Mouse (Mus musculus): Measurements from ENCODE around the gene Pklr. TPM values are rescaled to one million over a fixed set of nuclear protein-coding genes. Genes with fewer than 3 reads are reported as not detected.

Gene Pklr
- polyA plus RNA-seq, 1 experiment from 2014 or later, result 102 TPM

GRCm38 (mm10) chr3:89190436-89190835, 54.5 kb downstream of the Pklr start:
- Histone ChIP-seq H3K9ac (ENCODE audit: low read depth, low read length) (no peak overlapping the region), H3K9me3 (replicated peaks; ENCODE audit: control insufficient read depth, low read length) (no peaks in the 10 kb centered on the region), H3K4me3 (ENCODE audit: low read depth, low read length) (no peak overlapping the region), H3K4me1 (ENCODE audit: control insufficient read depth, low read depth, low read length) (peaks cover 4% of the 10 kb centered on the region), H3K36me3 (ENCODE audit: control insufficient read depth, insufficient read depth) (no peaks in the 10 kb centered on the region), H3K27ac (ENCODE audit: low read length) (no peak overlapping the region), H3K4me2 (ENCODE audit: low read depth, low read length) (no peak overlapping the region), H3K27me3 (ENCODE audit: control insufficient read depth, insufficient read depth, low read depth, low read length) (no peaks in the 10 kb centered on the region)
- no peak for ATAC-seq (ENCODE audit: low read depth)
- WGBS (ENCODE audit: insufficient replicate concordance), result 12% methylated on average over 8 of the region's 8 CpGs

DNA sequence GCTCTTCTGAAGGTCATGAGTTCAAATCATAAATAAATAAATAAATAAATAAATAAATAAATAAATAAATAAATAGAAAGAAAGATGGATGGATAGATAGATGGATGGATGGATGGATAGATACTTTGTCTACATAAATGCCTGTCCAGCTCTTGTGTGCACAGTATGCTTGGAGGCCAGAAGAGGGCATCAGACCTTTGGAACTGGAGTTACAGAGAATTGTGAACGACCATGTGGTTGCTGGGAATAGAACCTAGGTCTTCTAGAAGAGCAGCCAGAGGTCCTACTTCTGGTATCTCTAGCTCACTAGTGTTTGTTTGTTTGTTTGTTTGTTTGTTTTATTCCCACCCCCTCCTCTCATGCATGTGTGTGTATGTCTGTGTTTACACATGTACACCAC, 57.4 kb downstream of the Pklr start:
- Histone ChIP-seq H3K4me1 (ENCODE audit: control insufficient read depth, low read depth, low read length) (peaks cover 16% of the 10 kb centered on the region), H3K27ac (ENCODE audit: low read length) (no peak overlapping the region), H3K9me3 (replicated peaks; ENCODE audit: control insufficient read depth, low read length) (no peaks in the 10 kb centered on the region), H3K4me2 (ENCODE audit: low read depth, low read length) (no peak overlapping the region), H3K4me3 (ENCODE audit: low read depth, low read length) (no peak overlapping the region), H3K27me3 (ENCODE audit: control insufficient read depth, insufficient read depth, low read depth, low read length) (no peaks in the 10 kb centered on the region), H3K36me3 (ENCODE audit: control insufficient read depth, insufficient read depth) (no peaks in the 10 kb centered on the region), H3K9ac (ENCODE audit: low read depth, low read length) (no peak overlapping the region)
- no peak for ATAC-seq (ENCODE audit: low read depth)
- WGBS (ENCODE audit: insufficient replicate concordance), result 54% methylated on average over 1 of the region's 1 CpGs

DNA sequence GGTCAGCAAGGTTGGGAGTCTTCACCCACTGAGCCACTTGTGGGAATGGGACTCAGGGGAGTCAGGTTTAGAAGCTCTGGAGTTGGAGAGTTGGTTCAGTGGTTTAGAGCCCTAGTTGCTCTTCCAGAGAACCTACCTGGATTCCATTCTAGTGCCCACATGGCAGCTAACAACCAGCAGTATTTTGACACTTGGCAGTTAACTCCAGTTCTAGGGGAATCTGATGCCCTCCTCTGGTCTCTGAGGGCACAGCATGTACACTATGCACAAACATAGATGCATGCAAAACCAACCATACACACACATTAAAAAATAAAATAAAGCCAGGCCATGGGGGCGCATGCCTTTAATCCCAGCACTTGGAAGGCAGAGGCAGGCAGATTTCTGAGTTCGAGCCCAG, 57.9 kb downstream of the Pklr start:
- no peak for ATAC-seq (ENCODE audit: low read depth)
- no peaks in the 10 kb centered on the region for H3K9me3 ChIP-seq (replicated peaks; ENCODE audit: control insufficient read depth, low read length)
- 69% methylated on average over 2 of the region's 2 CpGs for WGBS (ENCODE audit: insufficient replicate concordance)

More for the DNA sequence above, 57.9 kb downstream of the Pklr start:
- H3K4me2 ChIP-seq (ENCODE audit: low read depth, low read length), result no peak overlapping the region
- no peaks in the 10 kb centered on the region for H3K36me3 ChIP-seq (ENCODE audit: control insufficient read depth, insufficient read depth)
- peaks cover 16% of the 10 kb centered on the region for H3K4me1 ChIP-seq (ENCODE audit: control insufficient read depth, low read depth, low read length)
- no peak overlapping the region for H3K4me3 ChIP-seq (ENCODE audit: low read depth, low read length)
- H3K27me3 ChIP-seq (ENCODE audit: control insufficient read depth, insufficient read depth, low read depth, low read length), result no peaks in the 10 kb centered on the region
- H3K9ac ChIP-seq (ENCODE audit: low read depth, low read length), result no peak overlapping the region
- no peak overlapping the region for H3K27ac ChIP-seq (ENCODE audit: low read length)

Other genes starting within 250 kb of the Pklr start
- 9.1 and 9.5 TPM in 2 replicates for gene Msto1, start 222.1 kb upstream of the Pklr start, polyA plus RNA-seq (2015; fragmentation: Nextera tagmentation; extraction: Ambion mirVana)
- 4.9 and 5.5 TPM in 2 replicates for gene Ash1l, start 185.5 kb upstream of the Pklr start, polyA plus RNA-seq (2015; fragmentation: Nextera tagmentation; extraction: Ambion mirVana)
- 78.9 and 86.8 TPM in 2 replicates for gene Dap3, start 185.0 kb upstream of the Pklr start, polyA plus RNA-seq (2015; fragmentation: Nextera tagmentation; extraction: Ambion mirVana)
- gene Rusc1, start 42.8 kb upstream of the Pklr start, polyA plus RNA-seq (2015; fragmentation: Nextera tagmentation; extraction: Ambion mirVana), result 2.6 and 3.3 TPM in 2 replicates
- gene Gm43738, start 35.0 kb upstream of the Pklr start, polyA plus RNA-seq (2015; fragmentation: Nextera tagmentation; extraction: Ambion mirVana), result 0.11 TPM in 1 of 2 replicates, not detected in the other
- gene Fdps, start 34.2 kb upstream of the Pklr start, polyA plus RNA-seq (2015; fragmentation: Nextera tagmentation; extraction: Ambion mirVana), result 375 and 379 TPM in 2 replicates
- gene Hcn3, start 24.1 kb downstream of the Pklr start, polyA plus RNA-seq (2015; fragmentation: Nextera tagmentation; extraction: Ambion mirVana), result 0.29 and 0.32 TPM in 2 replicates
- gene Clk2, start 28.7 kb downstream of the Pklr start, polyA plus RNA-seq (2015; fragmentation: Nextera tagmentation; extraction: Ambion mirVana), result 6.4 and 8.4 TPM in 2 replicates
- gene Scamp3, start 41.3 kb downstream of the Pklr start, polyA plus RNA-seq (2015; fragmentation: Nextera tagmentation; extraction: Ambion mirVana), result 47.5 and 49.0 TPM in 2 replicates
- gene Fam189b, start 47.0 kb downstream of the Pklr start, polyA plus RNA-seq (2015; fragmentation: Nextera tagmentation; extraction: Ambion mirVana), result 2.0 and 2.4 TPM in 2 replicates
- gene Gba, start 66.8 kb downstream of the Pklr start, polyA plus RNA-seq (2015; fragmentation: Nextera tagmentation; extraction: Ambion mirVana), result 27.5 and 28.0 TPM in 2 replicates
- 1.3 and 2.0 TPM in 2 replicates for gene Thbs3, start 79.0 kb downstream of the Pklr start, polyA plus RNA-seq (2015; fragmentation: Nextera tagmentation; extraction: Ambion mirVana)
- gene Mtx1, start 90.9 kb downstream of the Pklr start, polyA plus RNA-seq (2015; fragmentation: Nextera tagmentation; extraction: Ambion mirVana), result 94.4 and 95.3 TPM in 2 replicates
- gene Muc1, start 92.9 kb downstream of the Pklr start, polyA plus RNA-seq (2015; fragmentation: Nextera tagmentation; extraction: Ambion mirVana), result 0.11 and 1.0 TPM in 2 replicates
- gene Krtcap2, start 109.8 kb downstream of the Pklr start, polyA plus RNA-seq (2015; fragmentation: Nextera tagmentation; extraction: Ambion mirVana), result 129 and 131 TPM in 2 replicates
- gene Trim46, start 110.2 kb downstream of the Pklr start, polyA plus RNA-seq (2015; fragmentation: Nextera tagmentation; extraction: Ambion mirVana), result 0.14 and 0.28 TPM in 2 replicates
- 51.9 and 59.4 TPM in 2 replicates for gene Dpm3, start 123.2 kb downstream of the Pklr start, polyA plus RNA-seq (2015; fragmentation: Nextera tagmentation; extraction: Ambion mirVana)
- 18.9 and 22.2 TPM in 2 replicates for gene Slc50a1, start 134.4 kb downstream of the Pklr start, polyA plus RNA-seq (2015; fragmentation: Nextera tagmentation; extraction: Ambion mirVana)
- 8.1 and 12.7 TPM in 2 replicates for gene Efna1, start 145.0 kb downstream of the Pklr start, polyA plus RNA-seq (2015; fragmentation: Nextera tagmentation; extraction: Ambion mirVana)
- 0.63 and 0.94 TPM in 2 replicates for gene Efna3, start 186.8 kb downstream of the Pklr start, polyA plus RNA-seq (2015; fragmentation: Nextera tagmentation; extraction: Ambion mirVana)
- gene Efna4, start 201.9 kb downstream of the Pklr start, polyA plus RNA-seq (2015; fragmentation: Nextera tagmentation; extraction: Ambion mirVana), result 0.51 and 0.60 TPM in 2 replicates
- 9.0 and 11.2 TPM in 2 replicates for gene Adam15, start 213.9 kb downstream of the Pklr start, polyA plus RNA-seq (2015; fragmentation: Nextera tagmentation; extraction: Ambion mirVana)
- 0.05 TPM in 1 of 2 replicates, not detected in the other for gene Dcst2, start 225.8 kb downstream of the Pklr start, polyA plus RNA-seq (2015; fragmentation: Nextera tagmentation; extraction: Ambion mirVana)
- 0.12 TPM in 1 of 2 replicates, not detected in the other for gene Dcst1, start 229.1 kb downstream of the Pklr start, polyA plus RNA-seq (2015; fragmentation: Nextera tagmentation; extraction: Ambion mirVana)

Data from liver, embryonic 16.5 days (tissue).